Mouse (Mus musculus): ENCODE data around the gene Mpg.

GRCm38 (mm10) chr11:32256566-32256965, 30.3 kb downstream of the Mpg start:
- TF ChIP-seq CTCF (IDR thresholded peaks at IDR 0.05; ENCODE audit: extremely low read depth, insufficient read length, insufficient replicate concordance, low read depth, low read length) (no peak), POLR2A (IDR thresholded peaks at IDR 0.05; ENCODE audit: low read depth, low read length) (no peak)
